Mouse (Mus musculus): Measurements from ENCODE around the gene Fam19a2.

DNA sequence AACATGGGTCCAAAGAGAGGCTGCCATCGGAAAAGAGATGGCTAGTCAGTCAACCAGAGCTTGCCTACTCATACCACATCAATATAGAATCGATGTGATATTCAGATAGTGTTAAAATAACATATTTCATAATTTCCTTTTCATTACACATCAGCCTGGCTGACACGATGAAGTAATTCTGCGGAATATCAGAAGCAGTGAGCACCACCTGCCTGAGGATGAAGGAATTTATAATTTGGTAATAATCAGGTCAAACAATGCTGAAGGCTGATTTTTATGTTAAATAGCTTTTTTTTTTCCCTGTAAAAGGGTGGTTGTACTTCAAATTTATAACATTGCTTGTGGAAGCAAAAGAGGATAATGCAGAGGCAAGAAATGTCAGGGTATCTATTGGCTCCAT lies 490.2 kb downstream of the Fam19a2 start:
- no peak for TF ChIP-seq CTCF (IDR thresholded peaks at IDR 0.05; ENCODE audit: borderline replicate concordance, control insufficient read depth, extremely low read depth, insufficient read depth, low read length, poor library complexity)
- TF ChIP-seq POLR2A (IDR thresholded peaks at IDR 0.05; ENCODE audit: control insufficient read depth, extremely low read depth, insufficient read depth, low read length, poor library complexity) = no peak
